Comparison of ENCODE assay signal across 13 mouse cellular contexts in the genomic region with DNA sequence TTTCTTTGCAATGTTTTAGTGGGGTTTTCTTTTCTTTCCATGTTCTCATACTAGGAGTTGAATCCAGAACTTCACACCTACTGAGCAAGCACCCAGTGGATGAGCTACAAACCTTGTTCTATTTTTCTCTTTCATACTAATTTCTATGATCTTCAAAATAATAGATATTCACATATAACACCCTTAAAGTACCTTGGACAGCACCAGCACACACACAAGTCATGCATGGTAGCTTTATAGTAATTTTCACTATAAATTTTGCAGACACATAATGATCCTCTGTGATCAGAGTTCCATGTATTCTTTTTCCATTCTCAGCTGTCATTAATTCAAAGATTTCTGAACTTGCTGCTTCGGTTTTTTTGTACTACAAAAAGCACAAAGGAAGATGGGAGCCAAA.
"Had no signal": no experiment of that assay in that cellular context is flagged by ENCODE, and none has a peak within 500 bp of the region (broad histone marks: within the 10 kb centered on the region; RNA-seq: fewer than 3 reads in every experiment).

No protein-coding gene starts in this region.

- H3K4me3 ChIP-seq: layer of hippocampus, adult 2 months; limb, embryonic 15.5 days had no signal

- H3K4me2 ChIP-seq: limb, embryonic 15.5 days; liver, embryonic 11.5 days; midbrain, embryonic 11.5 days had no signal

- H3K27me3 ChIP-seq: limb, embryonic 15.5 days had no signal

- ATAC-seq: liver, postnatal 0 days had no signal

- H3K27ac ChIP-seq: layer of hippocampus, adult 2 months; limb, embryonic 15.5 days; liver, embryonic 14.5 days; macrophage had no signal

- H3K4me1 ChIP-seq: limb, embryonic 15.5 days had no signal

- H3K9ac ChIP-seq: limb, embryonic 15.5 days; liver, embryonic 14.5 days; liver, postnatal 0 days had no signal

- DNase-seq: kidney, adult 2 months; kidney, postnatal 10 days; layer of hippocampus, adult 9-11 months; liver, postnatal 0 days; lung, postnatal 14 days; thymus, adult 18-20 months; thymus, postnatal 36 days had no signal

- H3K36me3 ChIP-seq: limb, embryonic 15.5 days had no signal

- H3K9me3 ChIP-seq: limb, embryonic 15.5 days had no signal
